Mouse (Mus musculus) neural tube, postnatal 0 days (tissue): ENCODE results near the gene Cacul1. TPM values are rescaled to one million over a fixed set of nuclear protein-coding genes. Genes with fewer than 3 reads are reported as not detected.

Experiments used
- microRNA-seq: library from miRNA; unstranded; fragments of <30 nt; microRNA quantifications from one replicate; pipeline ENCODE4, GENCODE M21; 2016
- polyA plus RNA-seq: library from polyadenylated mRNA; unstranded; fragments of >200 nt; fragmentation: Nextera tagmentation; extraction: Ambion mirVana; gene quantifications from 2 replicates; pipeline ENCODE4 v1.2.1, GENCODE M21; 2015

The Cacul1 gene
- 15.9 and 19.3 TPM in 2 replicates for polyA plus RNA-seq

DNA sequence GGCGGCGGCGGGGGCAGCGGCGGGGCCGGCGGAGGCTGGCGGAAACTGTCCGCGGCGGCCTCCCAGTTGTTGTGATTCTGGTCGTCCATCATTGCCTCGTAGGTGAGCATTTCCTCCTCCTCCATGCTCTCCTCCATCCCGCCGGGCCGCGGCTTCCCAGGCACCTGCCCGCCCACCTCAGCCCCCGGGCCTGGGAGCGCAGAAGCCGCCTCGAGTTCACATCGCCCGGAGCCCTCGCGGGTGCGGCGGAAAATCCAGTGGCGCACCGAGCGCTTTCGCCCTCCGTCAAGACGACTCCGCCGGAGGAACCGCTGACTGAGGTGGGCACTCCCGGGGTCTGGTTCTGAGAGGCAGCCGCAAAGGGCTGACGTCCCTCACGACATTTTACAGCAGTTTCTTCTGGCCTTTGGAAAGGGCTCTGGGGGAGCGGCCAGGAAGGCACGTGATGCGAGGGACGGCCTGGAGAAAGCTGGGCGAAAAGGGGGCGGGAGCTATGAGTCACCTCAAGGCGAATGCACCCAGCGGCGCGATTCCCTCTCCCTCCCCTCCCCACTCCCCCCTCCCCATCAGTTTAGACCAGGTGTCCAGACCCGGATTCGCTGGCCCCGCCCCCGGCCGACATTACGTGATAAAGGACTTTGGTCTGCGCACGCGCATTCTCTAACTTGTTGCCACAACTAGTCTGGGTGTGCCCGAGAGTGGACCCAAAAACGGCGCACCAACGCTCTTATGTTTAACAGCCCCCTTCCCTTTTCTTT is at the start of gene Cacul1:
Gene Cacul1, minus strand, starts transcription at position 444 of the 758 bp plus-strand sequence.

Small RNA genes within 50 kb of the gene (microRNA-seq; reads per million reads assigned to microRNA genes)
- gene Gm25238, result not detected

Other genes starting within 250 kb of the Cacul1 start
- gene Prlhr, start 112.7 kb downstream of the Cacul1 start, polyA plus RNA-seq, result 0.33 and 0.37 TPM in 2 replicates
- 16.6 TPM in 2 replicates for gene Nanos1, start 175.0 kb upstream of the Cacul1 start, polyA plus RNA-seq
- 81.1 and 83.9 TPM in 2 replicates for gene Eif3a, start 209.6 kb upstream of the Cacul1 start, polyA plus RNA-seq
- gene Fam45a, start 230.6 kb upstream of the Cacul1 start, polyA plus RNA-seq, result 38.1 and 38.8 TPM in 2 replicates